Mouse (Mus musculus): Measurements from ENCODE around the gene Eme1.

The Eme1 gene

DNA sequence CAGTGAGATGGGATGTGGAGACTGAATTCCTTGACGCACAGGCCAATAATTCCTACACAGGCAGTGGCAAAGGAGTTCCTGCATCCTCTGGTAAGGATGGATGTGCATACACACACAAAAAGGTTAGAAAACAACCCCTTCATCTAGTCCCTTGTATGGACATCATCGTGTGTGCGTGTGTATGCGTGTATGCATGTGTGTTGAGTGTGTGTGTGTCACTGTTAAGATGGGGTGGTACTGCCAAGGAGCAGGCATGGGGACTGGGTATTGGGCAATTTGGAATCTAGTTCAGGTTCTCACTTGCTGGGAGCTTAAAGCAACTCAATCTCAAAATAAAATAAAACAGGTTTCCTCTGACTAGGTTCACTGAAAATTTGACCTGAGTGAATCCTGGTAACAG lies 7.3 kb downstream of the Eme1 start:
- DNase-seq (ENCODE audit: low spot score): no peak

DNA sequence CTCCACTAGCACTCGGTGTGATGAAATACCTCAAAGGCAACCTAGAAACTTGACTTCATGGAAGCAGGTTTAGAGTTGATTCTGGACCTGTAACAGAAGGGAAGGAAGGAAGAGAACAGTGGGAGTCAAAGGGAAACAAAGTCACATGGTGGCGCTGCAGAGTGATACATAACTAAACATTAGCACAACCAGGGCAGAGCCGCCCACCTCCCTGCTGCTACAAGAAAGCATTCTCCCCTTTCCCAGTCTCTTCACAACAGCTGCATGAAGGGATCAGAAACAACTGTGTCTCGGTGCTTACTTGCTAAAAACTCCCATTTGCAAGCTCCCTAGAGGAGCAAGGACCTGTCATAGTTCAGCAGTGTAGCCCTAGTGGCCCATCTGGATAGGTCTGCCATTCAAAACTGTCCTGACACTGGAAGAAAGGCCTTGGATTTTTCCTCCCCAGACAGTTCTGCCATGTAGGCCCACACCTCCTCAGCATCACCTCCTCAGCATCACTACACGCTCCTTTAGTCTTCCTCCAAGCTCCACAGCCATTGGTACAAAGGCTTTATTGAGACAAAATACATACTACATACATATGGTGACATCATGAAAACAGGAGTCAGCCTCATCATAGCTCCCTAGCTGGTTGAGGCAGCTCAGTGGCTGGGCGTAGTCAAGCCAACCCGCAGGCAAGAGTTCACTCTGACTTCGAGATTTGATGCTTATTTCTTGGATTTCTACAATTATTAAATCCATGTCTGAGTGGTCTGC lies 9.1 kb downstream of the Eme1 start:
- DNase-seq (ENCODE audit: low spot score): no peak

DNA sequence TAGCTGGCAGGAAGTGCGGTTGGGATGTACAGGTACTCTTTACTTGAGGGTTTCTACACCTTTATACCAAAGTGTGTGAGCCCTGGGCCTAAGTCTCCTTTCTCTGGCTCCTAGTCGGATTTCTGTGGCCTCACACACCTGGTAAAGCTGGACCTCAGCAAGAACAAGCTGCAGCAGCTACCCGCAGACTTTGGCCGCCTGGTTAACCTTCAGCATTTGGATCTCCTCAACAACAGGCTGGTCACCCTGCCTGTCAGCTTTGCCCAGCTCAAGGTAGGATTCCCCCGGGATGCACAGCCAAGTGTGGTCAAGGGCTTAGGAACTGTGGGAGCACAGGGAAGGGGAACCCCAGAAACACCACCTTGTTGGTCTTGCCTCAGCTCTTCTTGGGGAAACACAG lies 19.3 kb downstream of the Eme1 start:
- DNase-seq (ENCODE audit: low spot score): no peak

DNA sequence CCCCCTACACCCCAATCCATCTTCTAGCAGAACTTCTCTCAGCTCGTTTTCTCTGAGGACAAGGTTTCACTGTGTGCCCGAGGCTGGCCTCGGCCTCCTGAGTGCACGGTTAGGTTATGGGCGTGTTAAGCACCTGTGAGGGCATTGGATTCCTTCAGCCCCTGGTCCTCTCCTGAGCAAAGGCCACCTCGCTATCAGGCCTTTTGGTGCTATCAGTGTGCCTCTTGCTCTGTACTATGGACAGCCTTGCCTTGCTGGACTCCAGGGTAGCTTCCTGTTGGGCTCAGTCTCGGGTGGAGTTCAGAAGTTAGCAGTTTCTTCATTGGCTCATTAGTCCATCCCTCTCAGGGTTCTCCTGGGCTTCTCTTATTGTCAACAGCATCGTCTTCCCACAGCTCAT lies 20.8 kb downstream of the Eme1 start:
- no peak for DNase-seq (ENCODE audit: low spot score)

DNA sequence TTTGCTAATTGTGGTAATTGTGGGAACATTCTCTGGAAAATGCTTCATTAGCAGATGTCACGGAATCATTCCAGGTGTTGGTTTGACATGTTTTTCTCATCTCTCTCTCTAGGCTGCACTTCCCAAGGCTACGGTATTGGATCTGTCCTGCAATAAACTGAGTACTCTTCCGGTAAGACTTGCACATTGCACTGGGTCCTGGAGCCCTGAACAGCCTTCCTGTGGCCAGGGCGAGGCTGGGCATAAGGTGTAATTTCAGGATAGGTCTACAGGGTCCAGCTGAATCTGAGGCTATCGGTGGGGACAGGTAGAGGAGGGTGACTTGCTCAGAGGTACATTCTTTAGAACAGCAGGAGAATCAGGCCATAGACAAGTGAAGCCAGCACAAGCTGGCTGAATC lies 21.8 kb downstream of the Eme1 start:
- DNase-seq (ENCODE audit: low spot score): no peak

DNA sequence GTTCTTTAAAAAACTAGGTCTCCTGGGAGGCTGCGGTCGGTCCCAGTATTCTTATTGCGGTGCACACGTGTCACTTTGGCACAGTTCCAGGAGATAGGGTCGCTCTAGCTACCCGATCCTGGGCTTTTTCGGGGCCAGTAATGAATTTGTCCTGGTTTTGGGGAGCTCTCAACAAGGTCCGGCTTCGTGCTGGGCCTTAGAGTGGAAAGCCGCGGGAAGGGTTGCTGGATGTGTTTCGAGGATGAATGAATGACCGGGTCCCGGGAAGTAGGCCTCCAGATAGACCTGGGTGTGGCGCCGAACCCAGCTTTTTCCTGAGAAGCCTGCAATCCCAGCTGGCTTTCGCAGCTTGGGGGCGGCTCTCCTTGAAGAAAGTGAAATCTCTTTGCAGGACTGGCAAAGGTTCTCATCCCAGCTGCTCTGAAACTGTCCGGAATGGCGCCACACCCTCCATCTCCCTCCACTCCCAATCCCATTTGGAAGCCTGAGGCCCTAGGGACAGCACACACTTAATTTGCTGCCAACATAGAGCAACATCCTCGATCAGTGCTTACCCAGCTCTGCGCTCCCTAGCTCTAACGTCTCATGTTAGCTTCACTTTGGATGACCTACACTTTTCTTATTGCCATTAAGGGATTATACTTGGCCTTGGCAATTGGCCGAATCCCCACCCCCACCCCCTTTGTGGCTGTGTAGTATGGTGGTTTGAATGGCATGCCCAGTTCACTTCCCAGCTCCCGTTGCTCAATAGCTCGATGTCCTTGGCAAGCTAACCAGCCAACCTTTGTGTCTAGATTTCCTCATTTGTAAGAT lies 23.4 kb downstream of the Eme1 start:
- DNase-seq (ENCODE audit: low spot score): peak; percentile 16

DNA sequence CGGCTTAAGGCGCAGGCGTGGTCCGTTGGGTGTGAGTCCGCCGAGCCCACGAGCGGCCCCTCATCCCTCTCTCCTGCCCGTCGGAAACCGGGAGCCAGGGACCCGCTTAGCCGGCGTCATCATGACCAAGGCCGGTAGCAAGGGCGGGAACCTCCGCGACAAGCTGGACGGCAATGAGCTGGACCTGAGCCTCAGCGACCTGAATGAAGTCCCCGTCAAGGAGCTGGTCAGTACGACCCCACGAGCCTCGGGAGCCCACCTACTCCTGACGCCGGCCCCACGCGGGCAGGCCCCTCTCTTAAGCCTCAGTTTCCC lies 23.9 kb downstream of the Eme1 start:
- DNase-seq (ENCODE audit: low spot score): no peak

DNA sequence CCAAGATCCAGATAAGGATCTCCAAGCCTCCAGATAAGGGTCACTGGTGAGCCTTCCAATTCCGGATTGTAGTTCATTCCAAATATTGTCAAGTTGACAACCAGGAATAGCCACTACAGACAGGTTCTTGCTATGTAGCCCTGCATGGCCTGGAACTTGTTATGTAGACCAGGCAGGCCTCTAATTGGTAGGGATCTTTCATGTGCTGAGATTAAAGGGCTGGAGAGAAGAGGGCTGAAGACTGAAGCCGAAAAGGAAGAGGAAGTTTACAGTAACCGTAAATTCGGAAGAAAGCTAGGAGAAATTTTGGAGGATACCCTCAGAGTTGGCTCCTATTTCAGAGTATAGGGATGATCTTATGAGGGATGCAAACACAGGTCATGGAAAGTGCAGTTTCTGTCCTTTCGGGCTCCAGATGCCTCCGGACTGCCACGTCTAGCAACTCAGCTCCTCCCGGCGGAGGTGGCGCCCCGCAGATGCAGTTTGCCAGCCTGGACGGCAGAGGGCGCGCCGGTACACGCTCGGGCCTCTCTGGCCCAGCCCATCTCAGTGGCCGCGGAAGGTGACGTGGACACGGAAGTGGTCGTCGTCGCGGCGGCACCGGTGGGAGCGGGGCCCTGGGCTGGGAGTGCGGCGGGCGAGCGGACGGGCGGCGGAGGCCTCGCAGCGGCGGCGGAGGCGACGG lies 24.4 kb downstream of the Eme1 start, which contains the start of gene Lrrc59:
TSS of gene Lrrc59 (plus strand) at position 569 of the 685 bp plus-strand sequence.
- DNase-seq (ENCODE audit: low spot score): peak; percentile 90

DNA sequence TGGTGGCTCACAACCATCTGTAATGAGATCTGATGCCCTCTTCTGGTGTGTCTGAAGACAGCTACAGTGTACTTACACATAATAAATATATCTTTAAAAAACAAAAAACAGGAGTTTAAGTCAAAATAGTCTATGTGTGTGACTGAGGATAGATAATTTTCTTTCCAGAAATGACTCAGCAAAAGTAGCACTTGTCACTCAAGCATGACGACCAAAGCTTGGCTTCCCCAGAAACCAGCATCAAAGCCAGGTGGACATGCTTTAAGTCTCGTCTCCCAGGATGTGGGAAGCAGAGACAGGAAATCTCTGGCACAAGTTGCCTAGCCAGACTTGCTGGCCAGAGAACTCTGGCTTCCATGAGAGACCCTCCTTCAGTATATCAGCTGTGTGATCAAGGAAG lies 31.6 kb downstream of the Eme1 start:
- no peak for DNase-seq (ENCODE audit: low spot score)

DNA sequence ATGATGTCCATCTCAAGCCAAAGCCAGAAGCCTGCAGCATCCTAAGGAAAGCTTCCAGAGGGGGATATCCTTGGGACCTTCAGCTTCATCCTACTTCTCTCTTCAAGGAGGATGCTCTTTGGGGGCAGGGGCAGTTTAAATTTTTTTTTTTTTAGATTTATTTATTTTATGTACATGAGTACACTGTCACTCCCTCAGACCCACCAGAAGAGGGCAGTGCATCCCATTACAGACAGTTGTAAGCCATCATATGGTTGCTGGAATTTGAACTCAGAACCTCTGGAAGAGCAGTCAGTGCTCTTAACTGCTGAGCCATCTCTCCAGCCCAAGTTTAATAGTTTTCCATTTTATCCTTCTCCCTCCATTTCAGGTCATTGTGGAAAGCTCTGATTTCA lies 32.3 kb downstream of the Eme1 start:
- no peak for DNase-seq (ENCODE audit: low spot score)

DNA sequence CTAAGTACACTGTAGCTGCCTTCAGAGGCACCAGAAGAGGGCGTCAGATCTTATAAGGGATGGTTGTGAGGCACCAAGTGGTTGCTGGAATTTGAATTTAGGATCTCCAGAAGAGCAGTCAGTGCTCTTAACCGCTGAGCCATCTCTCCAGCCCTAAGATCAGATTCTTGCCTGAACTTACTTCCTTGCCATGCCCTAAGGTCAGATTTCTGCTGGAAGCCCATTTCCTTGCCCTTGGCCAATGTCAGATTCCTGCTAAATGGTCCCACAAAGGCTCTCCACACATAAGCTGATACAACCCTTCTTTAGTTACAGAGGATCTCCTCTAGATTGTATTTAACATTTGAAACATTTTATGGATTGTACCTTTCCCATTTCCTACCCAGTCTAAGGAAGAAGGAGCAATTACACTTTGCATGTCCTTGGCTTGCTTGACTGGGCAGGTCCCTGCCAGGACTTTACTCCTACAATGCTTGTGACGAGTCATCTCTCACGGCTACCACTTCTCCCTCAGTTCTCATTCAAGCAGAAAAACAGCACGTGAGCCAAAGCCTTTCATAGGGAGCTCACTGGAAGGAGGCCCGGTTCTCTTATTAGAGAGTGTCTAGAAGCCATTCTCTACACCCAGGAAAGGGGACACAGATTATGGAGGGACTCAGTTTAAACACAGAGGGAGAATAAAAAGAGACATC lies 32.9 kb downstream of the Eme1 start:
- DNase-seq (ENCODE audit: low spot score): no peak

DNA sequence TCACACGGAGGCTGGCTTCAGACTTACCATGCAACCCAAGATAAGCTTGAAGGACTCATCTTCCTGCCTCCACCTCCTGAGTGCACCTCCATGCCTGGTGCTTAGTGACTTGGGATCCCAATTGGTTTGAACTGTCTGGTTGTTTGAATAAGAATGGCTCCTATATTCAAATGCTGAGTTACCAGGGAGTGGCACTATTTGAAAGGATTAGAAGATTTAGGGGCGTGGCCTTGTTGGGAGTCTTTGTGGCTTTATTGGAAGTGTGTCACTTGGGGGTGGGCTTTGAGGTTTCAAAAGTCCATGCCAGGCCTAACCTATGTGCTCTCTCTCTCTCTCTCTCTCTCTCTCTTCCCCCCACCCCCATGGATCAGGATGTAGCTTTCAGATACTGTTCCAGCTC lies 36.1 kb downstream of the Eme1 start:
- DNase-seq (ENCODE audit: low spot score): no peak

DNA sequence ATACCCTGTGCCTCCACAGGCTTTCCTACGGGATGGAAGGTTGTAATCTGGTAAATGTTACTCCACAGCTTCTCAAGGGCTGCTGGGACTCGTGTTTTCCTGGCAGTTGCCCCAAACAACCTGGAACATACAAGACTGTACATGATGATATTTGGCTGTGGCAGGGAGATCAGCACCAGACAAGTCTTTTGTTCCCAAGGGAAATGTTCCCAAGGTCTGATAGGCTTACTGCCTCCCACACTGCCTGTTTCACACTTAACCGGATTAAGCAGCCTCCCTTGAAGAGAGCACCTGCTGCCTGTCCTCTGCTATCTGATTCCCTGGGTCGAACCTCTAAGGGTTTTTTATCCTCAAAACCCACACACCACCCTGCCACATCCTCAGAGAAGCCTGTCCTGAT lies 38.3 kb downstream of the Eme1 start:
- DNase-seq (ENCODE audit: low spot score): no peak

DNA sequence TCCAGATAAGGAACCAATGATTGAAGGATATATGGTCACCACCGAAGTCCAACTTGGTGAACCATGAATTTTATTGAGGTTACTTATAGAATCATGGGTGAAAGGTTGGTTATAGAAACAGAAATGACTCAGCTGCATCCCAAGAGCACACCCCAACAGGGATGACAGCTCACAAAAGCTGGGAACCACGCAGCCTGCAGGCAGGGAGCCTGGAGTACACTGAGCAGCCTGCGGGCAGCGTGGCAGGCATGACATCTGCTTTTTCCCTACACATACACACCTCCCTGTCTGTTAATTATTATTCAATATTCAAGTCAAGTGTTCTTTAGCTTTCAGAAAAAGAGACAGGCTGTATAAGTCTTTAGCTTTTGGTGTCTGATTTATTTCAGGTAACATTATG lies 39.2 kb downstream of the Eme1 start:
- DNase-seq (ENCODE audit: low spot score): no peak

DNA sequence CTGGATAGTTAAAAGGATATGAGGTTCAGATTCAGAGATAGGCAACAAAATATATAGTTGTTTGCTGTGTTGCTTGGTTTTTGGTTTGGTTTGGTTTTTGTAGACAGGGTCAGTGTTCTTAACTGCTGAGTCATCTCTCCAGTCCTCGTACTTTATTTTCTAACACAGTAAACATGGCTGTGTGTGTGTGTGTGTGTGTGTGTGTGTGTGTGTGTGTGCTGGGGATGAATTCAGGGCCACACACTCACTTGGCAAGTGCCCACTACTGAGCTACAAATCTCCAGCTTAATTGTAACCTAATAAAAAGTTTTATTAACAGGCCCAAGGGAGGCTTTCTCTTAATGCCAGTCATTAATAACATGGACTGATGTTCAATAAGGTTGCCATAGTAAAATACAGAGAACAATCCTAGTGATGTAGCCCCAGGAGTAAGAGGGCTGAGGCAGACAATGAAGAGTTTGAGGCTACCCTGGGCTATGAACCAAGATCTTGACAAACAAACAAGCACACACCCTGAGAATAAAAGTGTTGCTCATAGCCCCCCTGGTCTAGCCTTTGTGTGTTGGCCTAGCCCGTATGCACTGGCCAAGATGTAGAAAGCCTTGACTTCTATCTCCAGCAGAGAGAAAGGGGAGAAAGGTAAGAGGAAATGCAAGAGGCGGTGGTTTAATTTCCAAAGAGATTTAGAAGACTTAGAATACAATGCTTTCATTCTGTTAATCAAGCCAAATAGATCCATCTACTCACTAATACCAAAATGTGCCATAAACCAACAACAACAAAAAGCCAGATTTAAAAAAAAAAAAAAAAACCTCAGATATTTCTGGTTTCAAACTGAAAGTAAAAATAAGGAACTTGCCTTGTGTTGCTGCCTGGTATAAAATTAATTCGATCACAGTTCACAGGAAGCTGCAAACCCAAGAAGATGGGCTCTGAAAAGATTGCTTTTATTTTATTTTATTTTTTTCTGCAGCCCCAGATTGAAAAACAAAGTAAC lies 42.7 kb downstream of the Eme1 start:
- DNase-seq (ENCODE audit: low spot score): peak; percentile 25

DNA sequence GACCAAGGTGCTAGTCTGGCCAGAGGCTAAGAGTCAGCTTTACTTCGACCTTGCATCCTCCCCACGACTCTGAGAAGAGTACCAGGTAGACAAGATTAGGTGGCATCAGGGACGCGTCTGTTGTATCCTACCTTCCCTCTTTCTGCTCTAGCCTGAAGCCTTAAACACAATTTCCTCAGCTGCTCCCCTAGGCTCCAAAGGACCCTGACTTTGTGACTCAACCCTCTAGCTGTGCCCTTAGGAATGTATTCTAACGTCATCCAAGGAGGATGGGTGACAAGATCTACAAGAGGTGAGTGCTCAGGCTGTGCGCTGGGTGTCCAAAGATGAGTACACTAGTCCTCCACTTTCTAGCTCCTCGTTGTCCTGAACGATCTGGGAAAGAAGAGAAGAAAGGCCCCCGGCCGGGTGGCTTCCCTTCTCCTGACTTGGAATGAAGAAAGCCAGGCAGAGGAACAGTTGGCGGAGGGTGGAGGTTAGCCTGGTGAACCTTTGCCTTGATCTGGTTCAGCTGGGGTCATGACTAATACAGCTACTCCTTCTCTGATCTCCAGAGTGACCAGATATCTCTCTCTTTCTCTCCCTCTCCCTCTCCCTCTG lies 51.3 kb downstream of the Eme1 start:
- DNase-seq (ENCODE audit: low spot score): no peak

DNA sequence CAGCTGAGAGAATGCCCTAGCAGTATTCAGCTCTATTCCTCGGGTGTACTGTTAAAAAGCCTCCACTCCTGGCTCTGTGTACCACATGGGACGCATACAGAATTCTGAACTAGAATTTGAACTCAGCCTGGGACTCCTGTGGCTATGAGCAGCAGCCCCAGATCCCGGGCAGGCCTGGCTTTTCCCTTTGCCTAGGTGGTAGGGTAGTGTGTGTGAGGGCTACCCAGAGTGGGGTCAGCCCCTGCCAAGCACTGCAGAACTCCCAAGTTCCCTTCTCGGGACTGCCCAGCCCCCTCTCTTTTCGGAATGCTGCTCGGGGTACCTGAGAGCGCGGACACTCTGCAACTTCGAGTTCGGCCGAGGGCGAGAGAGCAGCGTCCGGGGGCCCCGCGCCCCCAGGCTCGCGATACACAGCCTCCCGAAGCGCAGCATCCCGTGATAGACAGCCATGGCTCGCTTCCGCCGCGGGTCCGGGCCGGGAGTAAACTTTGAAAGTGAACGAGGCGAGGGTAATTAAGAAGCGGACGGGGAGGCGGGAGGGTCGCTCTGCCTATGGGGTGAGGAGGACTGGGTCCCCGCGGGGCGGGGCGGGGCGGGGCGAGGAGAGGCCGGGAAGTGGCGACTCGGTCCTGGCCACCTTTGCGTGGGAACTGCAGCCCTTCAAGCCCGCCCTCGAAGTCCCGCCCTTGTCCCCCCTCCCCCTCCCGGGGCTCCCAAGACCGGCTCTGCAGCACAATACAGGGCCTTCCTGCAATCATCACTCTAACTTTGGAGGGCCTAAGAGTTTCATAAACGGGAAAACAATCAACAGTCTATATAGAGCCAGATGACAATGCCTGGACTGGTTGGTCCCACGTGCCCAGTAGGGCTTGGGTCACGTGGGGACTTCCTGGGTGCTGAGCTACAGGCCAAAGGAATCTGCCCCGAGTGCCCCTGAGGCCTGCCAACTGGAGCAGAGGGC lies 52.2 kb downstream of the Eme1 start, which contains the start of gene Acsf2:
TSS of gene Acsf2 (minus strand) at position 551 of the 961 bp plus-strand sequence.
- peak; percentile 87 for DNase-seq (ENCODE audit: low spot score)

DNA sequence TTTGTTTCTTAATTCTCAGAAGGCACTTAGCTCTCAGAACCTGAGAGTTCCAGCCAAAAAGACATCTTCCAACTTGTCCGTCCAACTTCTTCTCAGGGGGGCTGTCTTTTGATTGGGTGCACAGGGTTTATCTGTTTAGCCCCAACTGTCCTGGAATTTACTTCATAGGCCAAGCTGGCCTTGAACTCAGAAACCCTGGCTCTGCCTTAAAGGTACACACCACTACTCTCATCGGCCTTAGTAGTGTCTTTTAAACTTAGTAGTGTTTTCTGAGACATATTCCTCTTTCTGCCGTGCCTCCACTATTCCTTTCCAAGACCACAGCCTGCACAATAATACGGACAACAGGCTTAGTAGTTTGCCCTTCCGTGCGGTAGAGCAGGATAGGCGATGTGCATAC lies 53.3 kb downstream of the Eme1 start:
- no peak for DNase-seq (ENCODE audit: low spot score)

DNA sequence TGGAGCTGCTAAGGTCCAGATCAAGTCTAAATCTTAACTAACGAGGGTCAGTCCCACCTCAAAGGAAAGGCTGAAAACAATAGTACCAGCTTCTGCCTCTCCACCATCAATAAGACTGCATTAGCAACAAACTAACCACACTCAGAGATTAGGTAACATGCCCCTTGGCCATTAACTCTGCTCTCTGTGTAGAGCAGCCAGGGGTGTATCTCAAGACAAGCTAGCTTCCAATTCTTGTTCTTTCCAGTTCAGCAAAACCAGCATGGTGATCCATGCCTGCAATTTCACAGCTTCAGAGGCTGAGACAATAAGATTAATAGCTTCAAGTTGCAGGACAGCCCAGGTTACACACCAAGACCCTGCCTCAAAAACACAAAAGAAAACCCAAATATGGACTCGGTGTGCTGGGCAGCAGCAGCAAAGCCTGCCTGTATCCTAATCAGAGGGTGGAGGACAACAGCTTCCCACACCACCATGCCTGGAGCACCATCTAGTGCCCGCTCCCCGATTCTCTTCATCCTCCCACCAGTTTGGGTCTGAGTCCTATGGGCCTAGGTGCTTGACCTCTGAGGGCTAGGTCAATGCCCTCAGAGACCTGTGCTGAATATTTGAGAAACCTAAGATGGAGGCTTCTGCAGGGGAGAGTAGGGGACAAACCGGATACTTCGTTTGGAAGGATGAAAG lies 55.2 kb downstream of the Eme1 start:
- no peak for DNase-seq (ENCODE audit: low spot score)

All from ovary, adult 18-20 months (tissue).